Mouse (Mus musculus) hindbrain, embryonic 11.5 days (tissue): ENCODE measurements around the gene Hfe2. TPM values are rescaled to one million over a fixed set of nuclear protein-coding genes. Genes with fewer than 3 reads are reported as not detected.
A peak's percentile ranks its signal among the peaks of the same experiment; 100 is the strongest.

Experiments
- ATAC-seq: fragments of 200-750 bp; cut with Nextera tagmentation; 2 replicates; pipeline ENCODE4 v1.8.0; 2017; ENCODE audit warnings: mild to moderate bottlenecking, moderate TSS enrichment, moderate library complexity; ENCODE audit not compliant: low FRiP score
- DNase-seq: peaks from one replicate; pipeline ENCODE4 v3.0.0-alpha.2; 2015; ENCODE audit warnings: low spot score
- H3K27ac ChIP-seq: fragments of 300-500 bp; sonication (generic); 2 replicates; pipeline ENCODE4 v1.5.1; 2014; ENCODE audit warnings: mild to moderate bottlenecking, low read depth, low read length
- H3K27me3 ChIP-seq: fragments of 300-500 bp; sonication (generic); 2 replicates; pipeline ENCODE4 v1.6.1; 2014; ENCODE audit warnings: mild to moderate bottlenecking, low read length, moderate library complexity, mixed read lengths; ENCODE audit not compliant: control insufficient read depth, insufficient read depth
- H3K36me3 ChIP-seq: fragments of 300-500 bp; sonication (generic); 2 replicates; pipeline ENCODE4 v1.6.1; 2014; ENCODE audit warnings: mild to moderate bottlenecking, low read length, moderate library complexity, mixed read lengths; ENCODE audit not compliant: control insufficient read depth, insufficient read depth
- H3K4me1 ChIP-seq: fragments of 300-500 bp; sonication (generic); replicated peaks from 2 replicates; pipeline ENCODE4 v1.6.1; 2014; ENCODE audit warnings: low read length, mixed read lengths; ENCODE audit not compliant: control insufficient read depth, insufficient read depth
- H3K4me2 ChIP-seq: fragments of 300-500 bp; sonication (generic); replicated peaks from 2 replicates; pipeline ENCODE4 v1.6.1; 2014; ENCODE audit warnings: mild to moderate bottlenecking, low read depth, low read length
- H3K4me3 ChIP-seq: fragments of 300-500 bp; sonication (generic); 2 replicates; pipeline ENCODE4 v1.5.1; 2014; ENCODE audit warnings: low read depth, low read length
- H3K9ac ChIP-seq: fragments of 300-500 bp; sonication (generic); 2 replicates; pipeline ENCODE4 v1.6.1; 2014; ENCODE audit warnings: low read depth, low read length
- H3K9me3 ChIP-seq: fragments of 300-500 bp; sonication (generic); 2 replicates; pipeline ENCODE4 v1.6.1; 2016; ENCODE audit warnings: low read length; ENCODE audit not compliant: control insufficient read depth
- WGBS: fragments of 180-500 bp; shearing (Covaris S2); extraction: QIAGEN DNeasy Blood & Tissue Kit; methylation state at CpG from one replicate; pipeline ENCODE4 v1.1.7; 2014; 5-methylcytosine and 5-hydroxymethylcytosine counted together
- polyA plus RNA-seq: library from polyadenylated mRNA; unstranded; fragments of >200 nt; fragmentation: Nextera tagmentation; extraction: Ambion mirVana; gene quantifications from 2 replicates; pipeline ENCODE4 v1.2.1, GENCODE M21; 2014

Hfe2 gene
- polyA plus RNA-seq, 1 experiment from 2014 or later = 1.6 TPM

GRCm38 (mm10) chr3:96534300-96534699, 9.3 kb downstream of the Hfe2 start:
- no peaks in the 10 kb centered on the region for H3K4me1 ChIP-seq
- no peaks in the 10 kb centered on the region for H3K9me3 ChIP-seq
- no peak for ATAC-seq
- no peak overlapping the region for H3K4me2 ChIP-seq
- H3K27me3 ChIP-seq = no peaks in the 10 kb centered on the region
- no peak overlapping the region for H3K4me3 ChIP-seq
- H3K27ac ChIP-seq = no peak overlapping the region
- no peak for DNase-seq
- no peaks in the 10 kb centered on the region for H3K36me3 ChIP-seq
- 64% methylated on average over 2 of the region's 2 CpGs for WGBS
- H3K9ac ChIP-seq = no peak overlapping the region

DNA sequence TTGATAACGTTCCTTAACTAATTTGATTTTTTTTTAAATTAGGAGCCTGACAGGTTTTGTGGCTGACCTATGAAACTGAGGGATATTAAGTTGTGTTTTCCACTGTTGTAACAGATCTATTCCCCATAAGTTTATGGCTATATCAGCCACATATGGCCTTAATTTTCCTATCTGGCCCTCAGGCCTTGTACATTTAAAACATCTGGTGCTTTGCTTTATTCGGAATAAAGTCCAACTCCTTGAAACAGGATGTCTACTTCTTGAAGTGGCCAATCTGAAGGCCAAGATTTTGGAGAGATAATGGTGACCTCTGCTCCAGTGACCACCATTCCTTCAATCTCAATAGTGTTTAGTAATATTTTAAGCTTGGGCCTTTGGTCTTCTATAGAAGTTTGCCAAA, 14.3 kb downstream of the Hfe2 start:
- Histone ChIP-seq H3K4me3 (no peak overlapping the region), H3K36me3 (no peaks in the 10 kb centered on the region), H3K9ac (no peak overlapping the region), H3K27ac (no peak overlapping the region), H3K9me3 (no peaks in the 10 kb centered on the region), H3K4me2 (no peak overlapping the region), H3K4me1 (no peaks in the 10 kb centered on the region), H3K27me3 (no peaks in the 10 kb centered on the region)
- DNase-seq (no peak), ATAC-seq (no peak)
- WGBS = 65% methylated on average over 2 of the region's 2 CpGs

GRCm38 (mm10) chr3:96540740-96541139, 15.8 kb downstream of the Hfe2 start:
- ATAC-seq = no peak
- no peak for DNase-seq
- Histone ChIP-seq H3K9me3 (no peaks in the 10 kb centered on the region), H3K9ac (no peak overlapping the region), H3K4me2 (no peak overlapping the region), H3K36me3 (no peaks in the 10 kb centered on the region), H3K4me3 (no peak overlapping the region), H3K27ac (no peak overlapping the region), H3K4me1 (no peaks in the 10 kb centered on the region), H3K27me3 (no peaks in the 10 kb centered on the region)
- WGBS = 46% methylated on average over 6 of the region's 6 CpGs

DNA sequence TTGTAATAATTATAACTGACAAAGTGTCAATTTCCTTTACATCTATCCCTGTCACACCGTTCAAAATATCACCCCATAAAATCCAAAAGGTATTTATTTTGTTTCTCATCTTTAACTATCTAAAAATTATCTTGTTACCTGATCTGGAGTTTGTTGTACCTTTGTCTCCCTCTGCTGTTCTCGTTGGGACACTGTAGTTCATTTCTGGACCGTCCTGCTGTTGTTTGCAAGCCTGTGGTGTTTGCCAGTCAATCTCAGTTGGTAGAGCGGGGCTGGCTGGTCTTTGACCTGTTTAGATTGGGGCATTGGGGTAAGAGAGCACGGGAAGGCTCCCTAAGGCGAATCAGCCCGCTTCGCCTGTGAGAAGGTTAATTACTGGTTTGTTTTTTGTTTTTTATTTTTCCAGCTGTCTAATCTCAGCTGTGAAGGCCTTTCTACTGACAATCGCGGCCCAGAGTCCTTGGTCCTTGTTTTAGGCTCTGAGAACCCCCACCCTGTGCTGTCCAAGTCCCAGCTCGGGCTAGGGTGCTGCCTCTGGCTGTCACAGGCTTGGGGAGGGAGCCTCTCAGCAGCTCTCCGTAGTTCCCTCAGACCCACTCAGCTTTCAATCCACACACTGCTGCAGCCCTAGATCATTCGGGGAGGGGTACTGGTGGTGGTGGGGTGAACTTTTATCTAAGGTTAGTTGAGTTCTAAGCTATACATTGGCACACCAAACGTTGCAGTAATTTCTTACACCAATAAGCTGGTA, 16.5 kb downstream of the Hfe2 start:
- WGBS = 17% methylated on average over 14 of the region's 14 CpGs
- Histone ChIP-seq H3K4me1 (no peaks in the 10 kb centered on the region), H3K9me3 (no peaks in the 10 kb centered on the region), H3K27ac (no peak overlapping the region), H3K27me3 (no peaks in the 10 kb centered on the region), H3K4me3 (no peak overlapping the region), H3K9ac (no peak overlapping the region), H3K4me2 (no peak overlapping the region), H3K36me3 (no peaks in the 10 kb centered on the region)
- peak; percentile 38 for DNase-seq
- ATAC-seq = no peak

DNA sequence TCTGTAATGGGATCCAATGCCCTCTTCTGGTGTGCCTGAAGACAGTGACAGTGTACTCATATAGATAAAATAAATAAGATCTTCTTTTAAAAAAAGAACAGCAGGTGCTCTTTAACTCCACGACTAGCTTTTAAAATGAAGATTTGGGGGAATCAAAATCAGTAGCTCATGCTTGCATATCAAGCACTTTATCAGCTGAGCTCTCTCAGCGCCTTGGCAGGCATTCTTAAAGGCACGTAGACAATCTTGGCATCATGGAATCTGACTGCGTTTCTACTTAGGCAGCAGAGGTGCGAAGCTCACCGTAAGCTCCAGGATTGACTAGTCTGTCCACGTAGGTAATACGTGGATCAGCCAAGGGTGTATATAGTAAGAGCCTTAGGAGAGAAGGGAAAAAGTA, 17.6 kb downstream of the Hfe2 start:
- peaks cover under 1% of the 10 kb centered on the region; the same call in 1 of the 2 replicates for H3K27me3 ChIP-seq
- no peak overlapping the region for H3K4me2 ChIP-seq
- DNase-seq (no peak), ATAC-seq (no peak)
- no peak overlapping the region for H3K9ac ChIP-seq
- H3K4me1 ChIP-seq = no peaks in the 10 kb centered on the region
- 79% methylated on average over 8 of the region's 8 CpGs for WGBS
- no peaks in the 10 kb centered on the region for H3K9me3 ChIP-seq
- H3K27ac ChIP-seq = no peak overlapping the region
- H3K4me3 ChIP-seq = no peak overlapping the region
- H3K36me3 ChIP-seq = no peaks in the 10 kb centered on the region

DNA sequence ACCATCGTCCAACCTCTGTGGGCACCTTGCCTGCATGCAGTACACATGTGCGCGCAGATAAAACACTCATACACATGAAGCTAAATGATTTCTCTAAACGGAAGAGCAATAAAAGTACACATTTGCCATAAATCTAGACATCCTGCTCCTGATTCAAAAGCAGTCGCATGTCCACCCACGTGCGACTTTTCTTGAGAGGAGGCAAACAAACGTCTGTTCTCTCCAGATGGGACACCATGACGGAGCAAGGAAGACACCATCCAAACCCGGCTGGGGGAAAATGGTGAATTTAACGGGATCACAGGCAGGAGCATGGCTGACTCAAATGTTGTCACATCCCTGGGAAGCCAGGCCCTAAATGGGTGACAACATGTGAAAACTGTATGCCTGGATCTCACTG, 18.4 kb downstream of the Hfe2 start:
- WGBS = 90% methylated on average over 11 of the region's 11 CpGs
- no peak overlapping the region for H3K27ac ChIP-seq
- no peak overlapping the region for H3K9ac ChIP-seq
- no peak overlapping the region for H3K4me3 ChIP-seq
- H3K27me3 ChIP-seq = peaks cover 2% of the 10 kb centered on the region; the same call in 1 of the 2 replicates
- DNase-seq (no peak), ATAC-seq (no peak)
- H3K4me2 ChIP-seq = no peak overlapping the region
- H3K4me1 ChIP-seq = no peaks in the 10 kb centered on the region
- H3K9me3 ChIP-seq = no peaks in the 10 kb centered on the region
- no peaks in the 10 kb centered on the region for H3K36me3 ChIP-seq

DNA sequence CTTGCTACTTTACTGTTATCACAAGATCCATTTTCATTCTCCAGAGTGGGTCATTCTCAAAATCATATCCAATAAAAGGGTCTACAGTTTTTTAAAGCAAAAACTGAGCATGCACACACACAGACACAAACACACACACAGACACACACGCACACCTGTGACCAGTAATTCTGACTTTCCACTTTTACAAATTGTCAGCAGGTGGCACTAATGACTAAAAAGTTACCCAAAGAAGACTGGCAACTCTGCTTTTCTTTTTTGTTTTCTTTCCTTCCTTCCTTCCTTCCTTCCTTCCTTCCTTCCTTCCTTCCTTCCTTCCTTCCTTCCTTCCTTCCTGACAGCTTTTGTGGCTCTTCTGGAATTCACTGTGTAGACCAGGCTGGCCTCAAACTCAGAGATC, 20.6 kb downstream of the Hfe2 start:
- DNase-seq (no peak), ATAC-seq (no peak)
- peaks cover 2% of the 10 kb centered on the region; the same call in 1 of the 2 replicates for H3K27me3 ChIP-seq
- no peaks in the 10 kb centered on the region for H3K4me1 ChIP-seq
- H3K9ac ChIP-seq = no peak overlapping the region
- no peak overlapping the region for H3K4me2 ChIP-seq
- H3K36me3 ChIP-seq = no peaks in the 10 kb centered on the region
- H3K27ac ChIP-seq = no peak overlapping the region
- H3K9me3 ChIP-seq = no peaks in the 10 kb centered on the region
- WGBS = 64% methylated on average over 1 of the region's 1 CpGs
- no peak overlapping the region for H3K4me3 ChIP-seq

DNA sequence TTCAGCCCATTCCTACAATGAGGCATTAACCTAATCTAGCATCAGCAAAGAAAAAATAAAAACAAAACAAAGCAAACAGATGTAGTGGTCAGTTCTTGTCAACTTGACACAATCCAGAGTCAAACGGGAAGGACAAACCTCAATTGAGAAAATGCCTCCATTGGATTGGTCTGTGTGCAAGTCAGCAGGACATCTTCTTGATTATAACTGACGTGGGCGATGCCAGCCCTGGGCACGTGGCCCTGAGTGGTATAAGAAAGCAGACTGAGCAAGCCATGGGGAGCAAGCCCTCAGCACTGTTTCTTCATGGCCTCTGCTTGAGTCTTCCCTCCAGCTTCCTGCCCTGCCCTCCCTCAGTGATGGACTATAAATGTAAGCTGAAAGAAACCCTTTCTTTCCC, 21.9 kb downstream of the Hfe2 start:
- WGBS = 47% methylated on average over 4 of the region's 4 CpGs
- no peak overlapping the region for H3K4me2 ChIP-seq
- H3K36me3 ChIP-seq = no peaks in the 10 kb centered on the region
- DNase-seq (no peak), ATAC-seq (no peak)
- no peak overlapping the region for H3K4me3 ChIP-seq
- peaks cover 2% of the 10 kb centered on the region; the same call in 1 of the 2 replicates for H3K27me3 ChIP-seq
- no peaks in the 10 kb centered on the region for H3K9me3 ChIP-seq
- no peak overlapping the region for H3K27ac ChIP-seq
- H3K4me1 ChIP-seq = no peaks in the 10 kb centered on the region
- no peak overlapping the region for H3K9ac ChIP-seq

DNA sequence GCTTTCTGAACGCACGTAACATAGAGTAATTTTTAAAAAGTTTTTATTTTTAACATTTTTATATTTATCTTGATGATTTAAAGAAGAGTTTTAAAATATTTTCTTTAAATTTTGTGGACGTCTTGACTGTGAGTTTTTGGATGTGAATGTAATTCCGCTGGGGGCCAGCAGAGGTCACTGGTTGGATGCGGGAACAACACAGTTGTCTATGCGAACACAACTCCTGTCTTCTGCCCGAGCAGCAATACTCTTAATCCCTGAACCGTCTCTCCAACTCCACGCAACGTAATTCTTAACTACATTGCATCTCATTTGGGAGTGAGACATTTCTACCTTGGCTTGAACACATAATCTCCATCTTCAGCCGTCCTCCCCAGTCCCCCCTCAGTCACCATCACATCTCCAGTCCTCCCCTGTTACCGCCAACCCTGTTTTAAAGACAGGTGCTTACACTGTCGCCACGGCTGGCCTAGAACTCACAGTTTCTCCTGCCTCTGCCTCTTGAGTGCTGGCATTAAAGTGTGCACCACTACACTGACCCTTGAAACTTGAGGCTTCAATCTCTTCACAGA, 22.5 kb downstream of the Hfe2 start:
- Histone ChIP-seq H3K36me3 (no peaks in the 10 kb centered on the region), H3K4me1 (no peaks in the 10 kb centered on the region), H3K27me3 (peaks cover 2% of the 10 kb centered on the region; the same call in 1 of the 2 replicates), H3K27ac (no peak overlapping the region), H3K4me3 (no peak overlapping the region), H3K9ac (no peak overlapping the region), H3K9me3 (no peaks in the 10 kb centered on the region), H3K4me2 (peak overlapping the region; percentile 30)
- ATAC-seq = 0 out of 2 replicates have a peak, but pooled peaks have one; percentile 43
- WGBS = 13% methylated on average over 14 of the region's 14 CpGs
- peak; percentile 85 for DNase-seq
